Mouse (Mus musculus): ENCODE results near the gene Dnaaf2. TPM values are rescaled to one million over a fixed set of nuclear protein-coding genes. Genes with fewer than 3 reads are reported as not detected.

The Dnaaf2 gene
- total RNA-seq, 2 experiments from 2014 or later, result 1.9 to 2.8 TPM

GRCm38 (mm10) chr12:69207396-69207795 is 9.2 kb upstream of the Dnaaf2 start:
- no peak for DNase-seq (ENCODE audit: extremely low spot score in 1 of 2, low spot score in 2 of 2)
- intact Hi-C loops (cut with DNase I), result no loop called here

- intact Hi-C loops (cut with DNase I), result no loop called here
- DNase-seq (ENCODE audit: extremely low spot score in 1 of 2, low spot score in 2 of 2), result no peak
Measured at GRCm38 (mm10) chr12:69204052-69204833, 6.0 kb upstream of the Dnaaf2 start, which contains the start of gene Gm49384. TSS of gene Gm49384 (minus strand) at chr12:69204267.

DNA sequence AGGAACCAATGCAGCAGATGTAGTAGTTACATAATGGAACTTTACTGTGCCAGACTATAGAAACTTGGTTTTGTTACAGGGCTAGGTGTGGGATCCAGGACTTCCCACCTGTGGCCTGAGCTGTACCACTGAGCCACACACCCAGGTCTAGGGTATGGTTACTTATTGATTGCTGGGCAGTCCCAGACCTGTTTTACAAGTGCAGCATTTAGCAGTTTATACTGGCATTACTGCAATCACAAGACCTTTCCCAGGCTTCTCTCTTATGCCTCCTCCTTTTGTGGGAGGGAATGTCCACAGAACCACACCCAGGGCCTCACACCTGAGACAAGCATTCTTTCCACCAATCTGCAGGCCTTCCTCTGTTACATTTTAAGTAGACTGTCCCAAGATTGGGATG is 756 bp upstream of the Dnaaf2 start:
- intact Hi-C loops (cut with DNase I), result loop anchor here (5.0 to 10.0 kb wide), 2 partner anchors 98 to 386 kb away; partner anchors contain the start of genes Klhdc2 and Vcpkmt
- DNase-seq (ENCODE audit: extremely low spot score in 1 of 2, low spot score in 2 of 2), result no peak

GRCm38 (mm10) chr12:69197378-69198163 is 658 bp downstream of the Dnaaf2 start:
- peak in 1 of 2 experiments; percentile 79 for DNase-seq (ENCODE audit: extremely low spot score in 1 of 2, low spot score in 2 of 2)
- intact Hi-C loops (cut with DNase I), result loop anchor here (5.0 to 10.0 kb wide), 2 partner anchors 100 to 387 kb away; partner anchors contain the start of genes Klhdc2 and Vcpkmt

- peak; percentile 59 to 83 for DNase-seq (ENCODE audit: extremely low spot score in 1 of 2, low spot score in 2 of 2)
- intact Hi-C loops (cut with DNase I), result loop anchor here (5.0 to 10.0 kb wide), 2 partner anchors 101 to 388 kb away; partner anchors contain the start of genes Klhdc2 and Vcpkmt
Measured at GRCm38 (mm10) chr12:69196444-69197377, 1.5 kb downstream of the Dnaaf2 start, which contains the start of gene Gm49383. TSS of gene Gm49383 (minus strand) at chr12:69197104.

DNA sequence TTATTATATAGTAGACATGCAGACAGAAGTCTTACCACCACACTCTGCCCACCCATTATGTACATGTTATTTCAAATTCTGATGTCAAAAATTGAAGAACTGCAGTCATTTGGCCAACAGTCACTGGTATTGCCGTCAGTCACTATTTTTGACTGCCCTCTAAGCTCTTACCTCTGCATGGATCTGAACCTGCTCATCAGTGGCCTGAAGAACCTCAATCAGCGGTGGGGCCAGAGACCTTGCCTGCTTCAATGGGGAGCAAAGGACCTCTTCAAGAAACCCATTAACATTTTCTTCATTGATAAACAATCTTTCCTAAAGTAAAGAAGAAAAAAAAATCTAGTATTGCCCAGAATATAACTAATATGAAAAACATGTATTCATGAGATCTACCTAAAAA is 5.6 kb downstream of the Dnaaf2 start:
- no peak for DNase-seq (ENCODE audit: extremely low spot score in 1 of 2, low spot score in 2 of 2)
- intact Hi-C loops (cut with DNase I), result loop anchor here (10.0 kb wide), 1 partner anchor 392 kb away; the partner anchor contains the start of gene Vcpkmt

DNA sequence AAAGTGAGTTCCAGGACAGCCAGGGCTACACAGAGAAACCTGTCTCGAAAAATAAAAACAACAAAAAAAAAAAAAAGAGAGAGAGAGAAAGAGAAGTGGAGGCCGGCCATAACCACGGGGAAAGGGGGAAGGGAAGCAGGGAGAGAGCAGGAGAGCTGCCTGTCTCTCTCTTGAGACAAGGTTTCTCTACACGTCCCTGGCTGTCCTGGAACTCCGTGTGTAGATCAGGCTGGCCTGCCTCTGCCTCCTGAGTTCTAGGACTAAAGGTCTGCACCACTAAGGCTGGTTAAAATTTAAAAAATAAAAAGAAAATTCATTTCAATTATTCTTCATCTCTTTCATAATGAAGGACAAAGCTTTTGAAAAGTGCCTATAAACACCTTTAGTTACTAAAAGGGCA is 6.8 kb downstream of the Dnaaf2 start:
- intact Hi-C loops (cut with DNase I), result loop anchor here (10.0 kb wide), 1 partner anchor 393 kb away; the partner anchor contains the start of gene Vcpkmt
- no peak for DNase-seq (ENCODE audit: extremely low spot score in 1 of 2, low spot score in 2 of 2)

GRCm38 (mm10) chr12:69190522-69190921 is 7.7 kb downstream of the Dnaaf2 start:
- DNase-seq (ENCODE audit: extremely low spot score in 1 of 2, low spot score in 2 of 2), result no peak
- intact Hi-C loops (cut with DNase I), result loop anchor here (10.0 kb wide), 1 partner anchor 394 kb away; the partner anchor contains the start of gene Vcpkmt

DNA sequence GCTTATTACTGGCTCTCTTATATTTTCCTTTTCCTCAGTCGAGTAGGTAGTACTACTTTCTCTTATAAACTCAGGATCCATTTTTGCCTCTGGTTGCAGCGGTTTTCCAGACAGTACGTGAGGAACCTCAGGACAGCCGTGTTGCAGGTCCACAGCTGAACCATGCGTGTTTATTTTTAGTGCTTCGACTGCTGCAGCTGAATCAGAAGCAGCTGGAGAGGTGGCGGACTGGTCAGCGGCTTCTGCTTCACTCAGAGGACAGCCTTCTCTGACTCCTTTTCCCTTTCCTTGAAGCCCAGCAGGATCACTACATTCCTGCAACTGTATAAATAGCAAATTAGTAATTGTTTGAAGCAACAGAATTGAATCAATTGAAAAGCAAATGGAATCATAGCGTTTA is 8.2 kb downstream of the Dnaaf2 start:
- intact Hi-C loops (cut with DNase I), result loop anchor here (10.0 kb wide), 1 partner anchor 395 kb away; the partner anchor contains the start of gene Vcpkmt
- no peak for DNase-seq (ENCODE audit: extremely low spot score in 1 of 2, low spot score in 2 of 2)

GRCm38 (mm10) chr12:69186811-69187471 is 11.3 kb downstream of the Dnaaf2 start:
- DNase-seq (ENCODE audit: extremely low spot score in 1 of 2, low spot score in 2 of 2), result no peak
- intact Hi-C loops (cut with DNase I), result no loop called here

GRCm38 (mm10) chr12:69185371-69185770 is 12.9 kb downstream of the Dnaaf2 start:
- no peak for DNase-seq (ENCODE audit: extremely low spot score in 1 of 2, low spot score in 2 of 2)
- intact Hi-C loops (cut with DNase I), result no loop called here

GRCm38 (mm10) chr12:69184342-69185295 is 13.6 kb downstream of the Dnaaf2 start:
- intact Hi-C loops (cut with DNase I), result no loop called here
- peak; percentile 25 to 81 for DNase-seq (ENCODE audit: extremely low spot score in 1 of 2, low spot score in 2 of 2)

GRCm38 (mm10) chr12:69183583-69184308 is 14.5 kb downstream of the Dnaaf2 start, which contains the start of the genes Rpl36al and Mgat2:
TSS of gene Rpl36al (minus strand) at chr12:69184083.
TSS of gene Mgat2 (plus strand) at chr12:69184157.
- DNase-seq (ENCODE audit: extremely low spot score in 1 of 2, low spot score in 2 of 2), result peak; percentile 98 to 99
- intact Hi-C loops (cut with DNase I), result no loop called here

- intact Hi-C loops (cut with DNase I), result no loop called here
- no peak for DNase-seq (ENCODE audit: extremely low spot score in 1 of 2, low spot score in 2 of 2)
Measured at GRCm38 (mm10) chr12:69181800-69182199, 16.4 kb downstream of the Dnaaf2 start.

DNA sequence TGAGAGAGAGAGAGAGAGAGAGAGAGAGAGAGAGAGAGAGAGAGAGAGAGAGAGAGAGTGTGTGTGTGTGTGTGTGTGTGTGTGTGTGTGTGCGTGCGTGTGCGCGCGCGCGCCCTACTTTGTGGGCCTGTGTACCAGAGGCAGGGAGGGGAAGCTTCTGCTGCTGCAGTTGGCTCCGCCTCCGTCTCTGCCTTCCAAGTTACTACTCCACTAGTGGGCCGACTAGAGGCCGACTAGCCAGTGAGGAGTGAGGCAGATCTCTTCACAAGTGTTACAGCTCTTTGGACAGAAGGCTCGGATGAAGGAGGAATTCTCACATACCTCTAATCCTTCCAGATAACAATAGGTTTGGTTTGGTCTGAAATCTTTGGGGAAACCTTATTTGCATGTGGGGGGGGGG is 18.9 kb downstream of the Dnaaf2 start:
- no peak for DNase-seq (ENCODE audit: extremely low spot score in 1 of 2, low spot score in 2 of 2)
- intact Hi-C loops (cut with DNase I), result no loop called here

GRCm38 (mm10) chr12:69177526-69177925 is 20.7 kb downstream of the Dnaaf2 start:
- intact Hi-C loops (cut with DNase I), result no loop called here
- DNase-seq (ENCODE audit: extremely low spot score in 1 of 2, low spot score in 2 of 2), result no peak

All from left cerebral cortex, postnatal 10 days (tissue).